Mouse (Mus musculus): Measurements from ENCODE around the gene Cilp2. TPM values are rescaled to one million over a fixed set of nuclear protein-coding genes. Genes with fewer than 3 reads are reported as not detected.

Gene Cilp2
- polyA plus RNA-seq (2012; rRNA removed), result 0.03 and 0.20 TPM in 2 replicates

- H3K4me3 ChIP-seq (ENCODE audit: low read depth, low read length), result peak within 1 kb of the TSS; percentile 38
- WGBS, result 1% methylated on average over 59 of the region's 60 CpGs
- peaks cover 64% of the 10 kb centered on the region for H3K27me3 ChIP-seq (ENCODE audit: control insufficient read depth, insufficient read depth, low read length)
- no peak for TF ChIP-seq CTCF (IDR thresholded peaks at IDR 0.05; ENCODE audit: extremely low read depth, insufficient read length, insufficient replicate concordance, low read depth, low read length)
- TF ChIP-seq POLR2A (IDR thresholded peaks at IDR 0.05; ENCODE audit: low read depth, low read length), result no peak
- H3K27ac ChIP-seq (ENCODE audit: insufficient read depth, low read depth, low read length), result no peak within 1 kb of the TSS
- H3K4me1 ChIP-seq (ENCODE audit: control insufficient read depth, insufficient read depth, insufficient read length, low read length), result peaks cover 12% of the 10 kb centered on the region; the same call in 1 of the 2 replicates
- no peaks in the 10 kb centered on the region for H3K36me3 ChIP-seq (ENCODE audit: control insufficient read depth, insufficient read depth, low read length)
Observed at GRCm38 (mm10) chr8:69887289-69888243, at the start of gene Cilp2. Gene Cilp2, minus strand, starts transcription at chr8:69887687.

GRCm38 (mm10) chr8:69936050-69936794, 48.7 kb upstream of the Cilp2 start:
- peaks cover 24% of the 10 kb centered on the region; the same call in 1 of the 2 replicates for H3K4me1 ChIP-seq (ENCODE audit: control insufficient read depth, insufficient read depth, insufficient read length, low read length)
- TF ChIP-seq CTCF (IDR thresholded peaks at IDR 0.05; ENCODE audit: extremely low read depth, insufficient read length, insufficient replicate concordance, low read depth, low read length) (no peak), POLR2A (IDR thresholded peaks at IDR 0.05; ENCODE audit: low read depth, low read length) (no peak)
- no peaks in the 10 kb centered on the region for H3K27me3 ChIP-seq (ENCODE audit: control insufficient read depth, insufficient read depth, low read length)
- WGBS, result 66% methylated on average over 7 of the region's 7 CpGs
- 0 out of 2 replicates have a peak overlapping the region, but pooled peaks have one; percentile 21 for H3K27ac ChIP-seq (ENCODE audit: insufficient read depth, low read depth, low read length)
- no peak overlapping the region for H3K4me3 ChIP-seq (ENCODE audit: low read depth, low read length)
- peaks cover 22% of the 10 kb centered on the region for H3K36me3 ChIP-seq (ENCODE audit: control insufficient read depth, insufficient read depth, low read length)

- Histone ChIP-seq H3K36me3 (ENCODE audit: control insufficient read depth, insufficient read depth, low read length) (peaks cover 24% of the 10 kb centered on the region), H3K27me3 (ENCODE audit: control insufficient read depth, insufficient read depth, low read length) (no peaks in the 10 kb centered on the region), H3K4me1 (ENCODE audit: control insufficient read depth, insufficient read depth, insufficient read length, low read length) (peaks cover 22% of the 10 kb centered on the region; the same call in 1 of the 2 replicates), H3K27ac (ENCODE audit: insufficient read depth, low read depth, low read length) (no peak overlapping the region), H3K4me3 (ENCODE audit: low read depth, low read length) (no peak overlapping the region)
- 95% methylated on average over 3 of the region's 3 CpGs for WGBS
- TF ChIP-seq CTCF (IDR thresholded peaks at IDR 0.05; ENCODE audit: extremely low read depth, insufficient read length, insufficient replicate concordance, low read depth, low read length) (no peak), POLR2A (IDR thresholded peaks at IDR 0.05; ENCODE audit: low read depth, low read length) (no peak)
Observed at GRCm38 (mm10) chr8:69935431-69935830, 47.9 kb upstream of the Cilp2 start.

GRCm38 (mm10) chr8:69934582-69934981, 47.1 kb upstream of the Cilp2 start:
- no peak for TF ChIP-seq POLR2A (IDR thresholded peaks at IDR 0.05; ENCODE audit: low read depth, low read length)
- TF ChIP-seq CTCF (IDR thresholded peaks at IDR 0.05; ENCODE audit: extremely low read depth, insufficient read length, insufficient replicate concordance, low read depth, low read length), result no peak
- H3K36me3 ChIP-seq (ENCODE audit: control insufficient read depth, insufficient read depth, low read length), result peaks cover 25% of the 10 kb centered on the region
- H3K4me3 ChIP-seq (ENCODE audit: low read depth, low read length), result no peak overlapping the region
- H3K4me1 ChIP-seq (ENCODE audit: control insufficient read depth, insufficient read depth, insufficient read length, low read length), result peaks cover 19% of the 10 kb centered on the region; the same call in 1 of the 2 replicates
- WGBS, result 79% methylated on average over 5 of the region's 5 CpGs
- no peaks in the 10 kb centered on the region for H3K27me3 ChIP-seq (ENCODE audit: control insufficient read depth, insufficient read depth, low read length)
- no peak overlapping the region for H3K27ac ChIP-seq (ENCODE audit: insufficient read depth, low read depth, low read length)

- Histone ChIP-seq H3K4me1 (ENCODE audit: control insufficient read depth, insufficient read depth, insufficient read length, low read length) (peaks cover 14% of the 10 kb centered on the region; the same call in 1 of the 2 replicates), H3K27ac (ENCODE audit: insufficient read depth, low read depth, low read length) (no peak overlapping the region), H3K4me3 (ENCODE audit: low read depth, low read length) (no peak overlapping the region), H3K36me3 (ENCODE audit: control insufficient read depth, insufficient read depth, low read length) (peaks cover 25% of the 10 kb centered on the region), H3K27me3 (ENCODE audit: control insufficient read depth, insufficient read depth, low read length) (no peaks in the 10 kb centered on the region)
- no peak for TF ChIP-seq POLR2A (IDR thresholded peaks at IDR 0.05; ENCODE audit: low read depth, low read length)
- no peak for TF ChIP-seq CTCF (IDR thresholded peaks at IDR 0.05; ENCODE audit: extremely low read depth, insufficient read length, insufficient replicate concordance, low read depth, low read length)
- WGBS, result 53% methylated on average over 2 of the region's 2 CpGs
Observed at GRCm38 (mm10) chr8:69933811-69934210, 46.3 kb upstream of the Cilp2 start.

- no peak for TF ChIP-seq POLR2A (IDR thresholded peaks at IDR 0.05; ENCODE audit: low read depth, low read length)
- no peak for TF ChIP-seq CTCF (IDR thresholded peaks at IDR 0.05; ENCODE audit: extremely low read depth, insufficient read length, insufficient replicate concordance, low read depth, low read length)
- H3K4me3 ChIP-seq (ENCODE audit: low read depth, low read length), result no peak overlapping the region
- no peak overlapping the region for H3K27ac ChIP-seq (ENCODE audit: insufficient read depth, low read depth, low read length)
- H3K4me1 ChIP-seq (ENCODE audit: control insufficient read depth, insufficient read depth, insufficient read length, low read length), result no peaks in the 10 kb centered on the region; the same call in 1 of the 2 replicates
- peaks cover 7% of the 10 kb centered on the region for H3K36me3 ChIP-seq (ENCODE audit: control insufficient read depth, insufficient read depth, low read length)
- no peaks in the 10 kb centered on the region for H3K27me3 ChIP-seq (ENCODE audit: control insufficient read depth, insufficient read depth, low read length)
Observed at GRCm38 (mm10) chr8:69926901-69927300, 39.4 kb upstream of the Cilp2 start.
